Mouse (Mus musculus) cortical plate, adult 2 months (tissue): ENCODE results near the gene Scnn1b. TPM values are rescaled to one million over a fixed set of nuclear protein-coding genes. Genes with fewer than 3 reads are reported as not detected.
A peak's percentile ranks its signal among the peaks of the same experiment; 100 is the strongest.

Experiments used
- H3K27ac ChIP-seq: fragments of 200-500 bp; 2 replicates; pipeline ENCODE4 v1.5.1; 2012; ENCODE audit warnings: low read length, control low read depth, inconsistent platforms; ENCODE audit not compliant: insufficient read depth
- H3K4me1 ChIP-seq: fragments of 200-500 bp; 2 replicates; pipeline ENCODE4 v1.6.1; 2011; ENCODE audit warnings: low read length; ENCODE audit not compliant: control insufficient read depth, insufficient read depth
- H3K4me3 ChIP-seq: fragments of 200-500 bp; 2 replicates; pipeline ENCODE4 v1.5.1; 2011; ENCODE audit warnings: mild to moderate bottlenecking, low read length, control low read depth; ENCODE audit not compliant: insufficient read depth
- CTCF ChIP-seq: fragments of 200-500 bp; IDR thresholded peaks from 2 replicates; pipeline ENCODE4 v1.5.1; 2011; ENCODE audit warnings: mild to moderate bottlenecking, control low read depth, low read length; ENCODE audit not compliant: insufficient read depth; ENCODE audit errors: extremely low read depth
- POLR2A ChIP-seq: fragments of 200-500 bp; IDR thresholded peaks from 2 replicates; pipeline ENCODE4 v1.6.1; 2011; ENCODE audit warnings: mild to moderate bottlenecking, low read length, control low read depth; ENCODE audit not compliant: insufficient read depth; ENCODE audit errors: extremely low read depth
- polyA plus RNA-seq: library from polyadenylated mRNA; depleted of rRNA; stranded (reverse); fragments of >200 nt; gene quantifications from 2 replicates; pipeline ENCODE4 v1.2.3, GENCODE M21; 2012; rRNA removed

The Scnn1b gene
- polyA plus RNA-seq, result 0.06 and 0.15 TPM in 2 replicates

GRCm38 (mm10) chr7:121864858-121865585 lies at the start of gene Scnn1b:
Gene Scnn1b (plus strand): TSS chr7:121865038.
- TF ChIP-seq CTCF (no peak), POLR2A (no peak)
- Histone ChIP-seq H3K4me3 (no peak within 1 kb of the TSS), H3K4me1 (no peaks in the 10 kb centered on the region), H3K27ac (no peak within 1 kb of the TSS)

- Histone ChIP-seq H3K4me3 (no peak overlapping the region), H3K27ac (no peak overlapping the region), H3K4me1 (no peaks in the 10 kb centered on the region)
- no peak for TF ChIP-seq CTCF
These were observed 43.2 kb upstream of the Scnn1b start for GRCm38 (mm10) chr7:121821632-121822031.

- Histone ChIP-seq H3K4me1 (no peaks in the 10 kb centered on the region), H3K4me3 (no peak overlapping the region), H3K27ac (no peak overlapping the region)
- TF ChIP-seq POLR2A (no peak), CTCF (no peak)
These were observed 36.4 kb upstream of the Scnn1b start for GRCm38 (mm10) chr7:121828481-121828880.

GRCm38 (mm10) chr7:121835392-121835791 lies 29.4 kb upstream of the Scnn1b start:
- Histone ChIP-seq H3K4me3 (no peak overlapping the region), H3K4me1 (peaks cover under 1% of the 10 kb centered on the region), H3K27ac (no peak overlapping the region)
- TF ChIP-seq POLR2A, result no peak
- no peak for TF ChIP-seq CTCF

- Histone ChIP-seq H3K27ac (no peak overlapping the region), H3K4me1 (peaks cover 6% of the 10 kb centered on the region), H3K4me3 (no peak overlapping the region)
- TF ChIP-seq CTCF (no peak), POLR2A (no peak)
These were observed 28.0 kb upstream of the Scnn1b start for GRCm38 (mm10) chr7:121836827-121837226.

- Histone ChIP-seq H3K4me1 (peaks cover 6% of the 10 kb centered on the region), H3K4me3 (no peak overlapping the region), H3K27ac (no peak overlapping the region)
- TF ChIP-seq POLR2A, result no peak
- no peak for TF ChIP-seq CTCF
These were observed 24.0 kb upstream of the Scnn1b start for GRCm38 (mm10) chr7:121840810-121841209.

- Histone ChIP-seq H3K4me1 (peaks cover 6% of the 10 kb centered on the region), H3K27ac (no peak overlapping the region)
- TF ChIP-seq CTCF (no peak), POLR2A (no peak)
These were observed 22.6 kb upstream of the Scnn1b start for GRCm38 (mm10) chr7:121842234-121842633.

GRCm38 (mm10) chr7:121845964-121846363 lies 18.9 kb upstream of the Scnn1b start:
- Histone ChIP-seq H3K27ac (no peak overlapping the region), H3K4me1 (peaks cover 1% of the 10 kb centered on the region), H3K4me3 (no peak overlapping the region)
- no peak for TF ChIP-seq POLR2A
- TF ChIP-seq CTCF, result no peak

More at GRCm38 (mm10) chr7:121842234-121842633, 22.6 kb upstream of the Scnn1b start:
- no peak overlapping the region for H3K4me3 ChIP-seq

GRCm38 (mm10) chr7:121848537-121849168 lies 16.2 kb upstream of the Scnn1b start:
- no peak overlapping the region for H3K27ac ChIP-seq
- H3K4me1 ChIP-seq, result no peaks in the 10 kb centered on the region
- TF ChIP-seq CTCF, result no peak
- no peak for TF ChIP-seq POLR2A
- H3K4me3 ChIP-seq, result no peak overlapping the region

GRCm38 (mm10) chr7:121857177-121857884 lies 7.5 kb upstream of the Scnn1b start:
- no peaks in the 10 kb centered on the region for H3K4me1 ChIP-seq
- no peak overlapping the region for H3K27ac ChIP-seq
- TF ChIP-seq CTCF (0 out of 2 replicates have a peak, but pooled peaks have one; percentile 6), POLR2A (no peak)
- H3K4me3 ChIP-seq, result no peak overlapping the region
